Mouse (Mus musculus): ENCODE measurements around the gene Engase. TPM values are rescaled to one million over a fixed set of nuclear protein-coding genes. Genes with fewer than 3 reads are reported as not detected.

Engase gene
- polyA plus RNA-seq (2017; shearing (Covaris generic)) = 1 to 10 TPM; 1.7 to 1.9 (median 1.9) TPM

- ATAC-seq = peak; percentile 100
These were observed at the start of gene Engase for GRCm38 (mm10) chr11:118476396-118477373. Gene Engase (plus strand): TSS chr11:118476829.

- ATAC-seq = no peak
These were observed 49.3 kb upstream of the Engase start for GRCm38 (mm10) chr11:118427266-118427779.

DNA sequence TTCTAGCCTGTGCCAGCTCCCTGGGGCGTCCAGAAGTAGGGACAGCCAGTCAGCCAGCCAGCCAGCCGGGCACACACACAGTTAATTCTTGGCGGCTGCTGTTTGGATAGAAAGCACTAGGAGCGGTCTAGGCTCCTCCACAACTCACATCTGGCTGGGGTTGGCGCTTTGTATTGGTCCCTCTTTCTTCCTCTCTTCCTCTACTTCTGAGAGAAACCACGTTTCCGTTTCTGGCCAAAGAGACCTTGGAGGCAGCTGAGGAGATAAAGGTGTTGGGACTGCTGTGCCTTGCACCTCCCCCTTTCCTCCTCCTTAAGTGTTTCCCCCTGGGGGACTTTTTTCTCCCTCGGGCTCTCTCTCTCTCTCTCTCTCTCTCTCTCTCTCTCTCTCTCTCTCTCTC, 48.6 kb upstream of the Engase start, which contains the start of gene C1qtnf1:
Gene C1qtnf1, plus strand, starts transcription at position 218 of the 400 bp plus-strand sequence.
- ATAC-seq = no peak

GRCm38 (mm10) chr11:118428460-118428868, 48.2 kb upstream of the Engase start:
- no peak for ATAC-seq

- ATAC-seq = no peak
These were observed 47.5 kb upstream of the Engase start for GRCm38 (mm10) chr11:118428944-118429709.

GRCm38 (mm10) chr11:118430291-118430885, 46.2 kb upstream of the Engase start:
- no peak for ATAC-seq

DNA sequence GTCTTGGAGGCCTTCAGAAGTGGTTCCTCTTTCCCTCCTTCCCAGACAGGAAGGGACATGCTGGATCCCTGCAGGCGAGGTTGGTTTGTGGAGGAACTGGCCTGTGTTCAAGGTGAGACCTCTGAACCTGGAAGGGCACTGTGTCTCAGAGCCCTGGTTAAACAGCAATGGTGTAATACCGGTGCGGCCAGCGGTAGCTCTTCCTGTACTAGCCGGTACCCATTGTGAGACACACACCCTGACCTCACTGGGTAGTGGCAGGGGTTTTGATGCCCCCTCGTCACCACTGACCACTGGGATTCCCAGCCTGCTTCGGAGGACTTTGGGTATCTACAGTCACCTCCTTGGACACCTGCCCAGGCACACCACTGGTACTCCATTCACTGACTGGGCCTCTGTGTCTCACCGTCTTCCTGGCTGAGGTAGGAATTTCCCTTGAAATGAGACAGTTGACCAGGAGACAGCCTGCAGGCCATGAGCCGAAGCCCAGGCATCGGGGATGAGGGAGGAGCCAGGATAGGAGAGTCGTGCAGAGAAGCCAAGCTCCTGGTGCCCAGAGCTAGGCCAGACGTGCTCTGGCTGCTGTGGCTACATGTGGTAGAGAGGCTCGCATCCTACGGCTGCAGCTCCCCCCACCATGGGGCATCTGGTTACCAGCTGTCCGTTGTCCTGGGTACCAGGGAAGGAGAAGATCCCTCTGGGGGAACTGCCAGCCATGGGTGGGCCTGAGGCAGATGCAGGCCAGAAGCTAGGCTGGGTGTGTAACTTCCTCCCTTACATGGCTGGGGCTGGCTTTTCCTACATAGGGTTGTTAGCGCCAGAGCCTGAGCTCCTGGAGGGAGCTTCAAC, 45.3 kb upstream of the Engase start:
- no peak for ATAC-seq

DNA sequence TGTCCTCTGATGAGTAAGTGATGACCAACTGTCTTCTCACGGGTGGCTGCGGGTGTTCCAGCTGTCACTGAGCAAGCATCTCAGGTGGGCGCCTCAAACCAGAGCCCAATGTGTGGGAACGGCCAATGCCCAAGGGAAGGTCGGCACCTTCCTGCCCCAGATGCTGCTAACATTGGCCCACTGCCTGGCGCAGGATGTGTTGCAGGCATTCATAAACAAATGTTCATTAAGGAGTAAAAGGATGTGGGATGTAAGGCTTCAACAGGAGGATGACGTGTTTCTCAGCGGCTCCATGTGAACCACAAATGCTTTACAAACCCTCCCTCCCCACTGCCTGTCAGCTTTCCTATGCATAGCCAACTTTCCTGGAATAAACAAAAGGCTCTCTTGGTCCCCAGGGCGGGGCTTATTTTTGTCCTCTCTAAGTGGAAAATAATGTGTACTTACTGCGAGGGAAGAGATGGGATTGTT, 43.2 kb upstream of the Engase start:
- no peak for ATAC-seq

DNA sequence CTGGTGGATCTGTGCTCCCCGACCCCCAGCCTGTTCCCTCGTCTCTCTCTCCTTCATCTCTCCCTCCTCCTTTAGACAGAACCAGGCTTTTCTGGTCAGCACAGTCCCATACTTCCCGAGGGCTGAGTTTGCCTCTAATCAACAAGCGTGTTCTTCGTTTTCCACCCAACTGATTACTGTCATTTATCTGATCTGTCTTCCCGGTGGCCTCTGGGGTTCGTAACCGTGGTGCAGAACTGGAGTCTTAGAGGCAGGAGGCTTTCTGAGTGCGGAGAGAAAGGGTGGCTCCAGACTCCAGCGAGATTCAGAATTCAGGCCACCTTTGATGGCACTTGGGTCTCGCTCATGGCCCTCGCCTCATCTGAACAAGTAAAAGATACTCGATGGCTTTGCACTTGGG, 42.5 kb upstream of the Engase start:
- ATAC-seq = no peak

DNA sequence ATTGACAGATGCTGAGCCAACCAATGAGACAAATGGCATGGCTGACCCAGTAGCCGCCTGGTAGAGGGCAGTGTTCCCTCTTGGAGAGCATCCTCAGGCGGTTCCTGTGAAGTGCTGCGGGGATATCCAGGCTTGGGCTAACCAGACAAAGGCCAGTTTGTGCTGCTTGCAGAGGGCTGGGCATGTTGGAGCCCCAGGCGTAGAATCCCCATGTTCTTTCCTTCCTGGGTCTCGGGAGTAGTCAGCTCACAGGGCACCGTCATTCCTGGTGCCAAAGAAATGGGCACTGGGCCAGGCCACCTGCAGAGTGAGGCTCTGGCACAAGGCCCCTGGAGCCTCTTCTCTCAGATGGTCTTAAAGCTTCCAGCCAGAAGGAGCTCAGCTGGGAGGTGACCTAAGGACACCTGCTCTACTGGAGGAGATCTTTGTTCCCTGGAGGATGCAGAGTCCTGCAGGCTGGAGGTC, 40.1 kb upstream of the Engase start:
- no peak for ATAC-seq

GRCm38 (mm10) chr11:118438665-118439414, 37.8 kb upstream of the Engase start:
- ATAC-seq = no peak

DNA sequence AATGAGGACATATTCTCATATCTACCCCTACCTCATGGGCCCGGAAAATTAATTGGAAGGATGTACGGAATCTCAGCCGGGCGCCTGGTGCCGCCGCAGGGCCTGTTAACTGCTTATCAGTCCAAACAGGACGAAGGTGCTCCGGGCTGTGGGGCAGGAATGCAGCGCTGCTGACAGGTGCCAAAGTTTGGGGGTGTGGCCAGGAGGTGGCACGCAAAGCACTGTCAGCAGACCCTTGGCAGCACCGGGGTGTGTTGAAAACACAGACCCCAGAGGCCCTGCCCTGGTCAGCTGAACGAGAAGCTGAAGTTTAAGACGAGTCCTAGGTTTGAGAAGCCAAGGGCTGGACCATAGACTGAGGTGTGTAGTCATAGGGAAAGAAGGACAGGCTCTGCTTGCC, 33.9 kb upstream of the Engase start:
- no peak for ATAC-seq

- no peak for ATAC-seq
These were observed 33.2 kb upstream of the Engase start for GRCm38 (mm10) chr11:118443201-118443970.

GRCm38 (mm10) chr11:118445843-118446242, 30.8 kb upstream of the Engase start:
- ATAC-seq = no peak

DNA sequence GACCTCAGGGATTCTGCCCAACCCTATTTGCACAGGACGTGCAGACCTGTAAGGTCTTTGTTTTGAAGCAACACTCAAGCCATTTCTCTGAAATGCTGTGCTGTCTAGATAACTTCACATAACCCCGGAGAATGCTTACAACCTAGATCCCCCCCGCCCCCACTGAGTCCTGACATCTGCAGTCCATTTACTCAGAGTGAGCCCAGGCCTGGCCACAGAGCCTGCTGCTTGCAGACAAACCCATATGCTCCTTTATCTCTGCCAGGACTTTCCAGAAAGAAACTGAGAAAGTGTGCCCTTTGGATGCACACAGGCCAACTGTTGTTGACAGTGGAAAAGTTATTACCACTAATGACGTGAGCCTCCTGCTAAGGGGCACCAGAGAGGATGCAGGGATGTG, 29.3 kb upstream of the Engase start:
- ATAC-seq = no peak

DNA sequence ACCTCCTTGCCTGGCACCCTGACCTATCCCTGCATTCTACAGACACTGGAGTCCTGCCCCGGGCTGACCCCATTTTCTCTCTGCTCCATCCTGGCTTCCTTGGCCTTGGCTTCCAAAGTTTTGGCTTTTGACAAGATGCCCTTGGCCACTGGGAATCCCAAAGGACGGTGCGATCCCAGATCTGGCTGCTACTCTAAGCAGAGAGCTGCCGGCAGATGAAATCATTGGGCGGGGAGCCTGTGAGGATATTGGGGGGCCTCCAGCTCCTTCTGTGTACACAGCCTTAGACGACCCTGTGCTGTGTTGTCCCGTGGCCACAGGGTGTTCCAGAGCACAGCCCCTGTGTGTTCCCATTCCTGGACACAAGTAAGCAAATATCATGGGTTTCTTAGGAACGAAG, 28.2 kb upstream of the Engase start:
- no peak for ATAC-seq

DNA sequence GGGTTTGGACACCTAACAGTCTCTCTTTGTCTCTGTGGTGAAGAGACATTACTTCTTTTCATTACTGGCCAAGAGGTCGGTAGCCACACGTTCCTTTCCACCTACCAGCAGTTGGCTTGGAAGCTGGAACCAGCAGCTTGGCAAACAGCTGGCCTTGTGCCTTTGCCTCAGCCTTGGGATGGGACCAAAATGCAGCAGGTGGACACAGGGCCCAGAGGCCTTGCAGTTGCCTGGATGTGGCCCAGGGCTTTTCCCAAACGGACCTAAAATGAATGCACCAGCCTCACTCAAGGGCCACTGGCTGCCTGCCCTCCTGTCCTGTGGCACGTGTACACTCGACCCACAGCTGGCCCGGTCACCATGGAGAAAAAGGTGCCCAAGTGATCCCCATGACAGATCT, 25.4 kb upstream of the Engase start:
- no peak for ATAC-seq

DNA sequence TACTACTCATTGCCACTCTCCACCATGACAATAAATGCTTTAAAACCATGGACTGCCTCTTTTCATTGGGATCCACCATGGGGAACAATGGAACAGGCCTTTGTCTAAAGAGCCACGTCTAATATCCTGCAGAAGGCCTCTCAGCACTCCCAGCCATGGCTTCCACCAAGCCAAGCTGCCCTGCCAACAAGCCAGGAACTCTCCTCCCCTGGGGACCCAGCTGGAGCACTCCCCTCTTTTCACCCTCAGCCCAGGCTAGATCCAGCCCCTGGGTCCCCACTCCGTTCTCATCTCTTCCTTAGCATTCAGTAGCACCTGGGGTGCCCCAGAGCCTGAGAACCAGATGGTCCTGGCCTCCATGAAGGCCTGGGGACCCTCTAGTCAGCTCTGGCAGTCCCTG, 23.7 kb upstream of the Engase start:
- ATAC-seq = no peak

DNA sequence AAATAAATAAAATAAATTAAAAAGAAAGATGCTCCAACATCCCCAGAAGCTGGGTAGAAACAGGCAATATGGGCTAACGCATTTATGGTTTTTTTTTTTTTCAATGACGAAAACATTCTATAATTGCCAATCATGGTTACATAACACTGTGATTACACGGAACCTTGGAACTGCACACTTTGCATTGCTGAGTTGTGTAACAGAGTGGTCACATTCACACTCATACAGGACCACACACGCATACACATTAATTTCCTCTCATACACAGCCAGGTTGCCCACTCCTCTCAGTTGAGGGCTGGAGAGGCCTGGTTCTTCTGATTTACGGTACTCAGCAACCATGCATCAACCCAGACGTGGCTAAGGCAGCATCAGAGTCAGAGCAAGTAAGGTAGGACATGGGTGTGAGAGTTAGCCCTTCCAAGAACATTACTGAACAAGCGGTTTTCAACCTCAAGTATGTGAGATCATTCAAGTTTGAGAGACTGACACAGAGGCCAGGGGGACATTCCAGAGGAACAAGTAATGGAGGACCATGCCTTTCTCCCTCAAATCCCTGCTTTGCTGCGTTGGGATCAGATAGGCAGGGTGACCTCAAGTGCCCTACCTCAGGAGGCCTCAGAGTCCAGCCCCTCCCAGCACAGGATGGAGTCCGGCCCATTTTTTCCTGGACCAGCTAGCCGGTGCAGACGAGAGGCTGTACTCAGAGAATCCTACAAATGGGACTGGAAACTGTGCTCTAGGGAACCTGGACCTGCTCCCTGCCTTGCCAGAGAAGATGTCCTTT, 22.6 kb upstream of the Engase start:
- ATAC-seq = no peak
